Mouse (Mus musculus): ENCODE data around the gene Tmem256.

Tmem256 gene

GRCm38 (mm10) chr11:69858113-69858998 is 20.0 kb downstream of the Tmem256 start, which contains the start of gene Tnk1:
Tnk1 (minus strand) TSS chr11:69858730.
- ChIA-PET POLR2A (interaction anchor here in 3 of 4 experiments (0.6 to 1.7 kb wide), 55 partner anchors 8 to 227 kb away, joined by 3 to 18 read pairs (median 4); partner anchors contain the start of genes Nlgn2 (in 3 of the 3), Tmem256 (in 3 of the 3), Fgf11 (in 2 of the 3) and Tmem95 (in 2 of the 3)), CTCF (interaction anchor here (0.6 to 1.5 kb wide), 11 partner anchors 19 to 634 kb away, joined by 3 to 9 read pairs (median 3); partner anchors contain the start of genes Nlgn2 (in 1 of the 4), Tmem102 (in 1 of the 4) and Tmem95 (in 1 of the 4))

GRCm38 (mm10) chr11:69863729-69864128 is 25.4 kb downstream of the Tmem256 start:
- CTCF ChIA-PET: interaction anchor here in 1 of 4 experiments (0.9 kb wide), 1 partner anchor 23 kb away, joined by 3 read pairs; no protein-coding TSS in a partner anchor

GRCm38 (mm10) chr11:69864138-69864860 is 26.0 kb downstream of the Tmem256 start:
- ChIA-PET CTCF (interaction anchor here in 2 of 4 experiments (0.9 to 1.1 kb wide), 2 partner anchors 22 to 23 kb away, joined by 3 to 4 read pairs; no protein-coding TSS in a partner anchor), POLR2A (interaction anchor here in 3 of 4 experiments (0.6 to 1.5 kb wide), 4 partner anchors 8 to 36 kb away, joined by 3 to 4 read pairs (median 4); partner anchors contain the start of genes 2810408A11Rik (in 1 of the 3) and Neurl4 (in 1 of the 3))

More at GRCm38 (mm10) chr11:69863729-69864128, 25.4 kb downstream of the Tmem256 start:
- POLR2A ChIA-PET: interaction anchor here in 3 of 4 experiments (0.6 to 1.5 kb wide), 5 partner anchors 9 to 106 kb away, joined by 3 to 4 read pairs (median 3); partner anchors contain the start of genes 2810408A11Rik (in 1 of the 3) and Neurl4 (in 1 of the 3)

- POLR2A ChIA-PET: interaction anchor here in 2 of 4 experiments (0.5 to 3.3 kb wide), 6 partner anchors 11 to 135 kb away, joined by 3 to 15 read pairs (median 4); partner anchors contain the start of genes Tmem95 (in 2 of the 2) and Dvl2 (in 1 of the 2)
- CTCF ChIA-PET: interaction anchor here in 2 of 4 experiments (0.7 to 1.9 kb wide), 4 partner anchors 11 to 142 kb away, joined by 3 to 7 read pairs (median 4); no protein-coding TSS in a partner anchor
Observed at GRCm38 (mm10) chr11:69865561-69865960, 27.2 kb downstream of the Tmem256 start.

- POLR2A ChIA-PET: interaction anchor here in 3 of 4 experiments (0.6 to 3.3 kb wide), 12 partner anchors 9 to 91 kb away, joined by 3 to 15 read pairs (median 4); partner anchors contain the start of genes Tmem256 (in 2 of the 3), Tnk1 (in 2 of the 3), Kctd11 (in 1 of the 3) and Nlgn2 (in 1 of the 3)
- CTCF ChIA-PET: interaction anchor here in 3 of 4 experiments (0.5 to 1.9 kb wide), 4 partner anchors 10 to 470 kb away, joined by 3 to 6 read pairs (median 6); partner anchors contain the start of gene Tmem95 (in 1 of the 3)
Observed at GRCm38 (mm10) chr11:69867335-69867734, 29.0 kb downstream of the Tmem256 start.

- CTCF ChIA-PET: interaction anchor here in 1 of 4 experiments (2.3 kb wide), 1 partner anchor 10 kb away, joined by 9 read pairs; no protein-coding TSS in a partner anchor
- POLR2A ChIA-PET: interaction anchor here in 1 of 4 experiments (2.0 kb wide), 1 partner anchor 65 kb away, joined by 5 read pairs; the partner anchor contains the start of gene Tmem102
Observed at GRCm38 (mm10) chr11:69870289-69871069, 32.2 kb downstream of the Tmem256 start.

- POLR2A ChIA-PET: interaction anchor here in 2 of 4 experiments (0.7 to 2.0 kb wide), 7 partner anchors 13 to 290 kb away, joined by 3 to 7 read pairs (median 4); partner anchors contain the start of genes Nlgn2 (in 2 of the 2), Tmem256 (in 2 of the 2), Tmem102 (in 1 of the 2) and Tnk1 (in 1 of the 2)
- CTCF ChIA-PET: interaction anchor here in 2 of 4 experiments (0.6 to 2.3 kb wide), 6 partner anchors 9 to 77 kb away, joined by 3 to 9 read pairs (median 3); partner anchors contain the start of gene Kctd11 (in 1 of the 2)
Observed at GRCm38 (mm10) chr11:69871822-69872221, 33.5 kb downstream of the Tmem256 start.

- POLR2A ChIA-PET: interaction anchor here in 3 of 4 experiments (0.5 to 2.0 kb wide), 12 partner anchors 8 to 268 kb away, joined by 3 to 7 read pairs (median 4); partner anchors contain the start of genes Nlgn2 (in 2 of the 3), Tmem256 (in 2 of the 3), Tnk1 (in 2 of the 3) and Polr2a (in 1 of the 3)
- CTCF ChIA-PET: interaction anchor here in 2 of 4 experiments (1.0 to 2.3 kb wide), 5 partner anchors 8 to 77 kb away, joined by 3 to 9 read pairs (median 4); partner anchors contain the start of genes Kctd11 (in 1 of the 2) and Slc2a4 (in 1 of the 2)
Observed at GRCm38 (mm10) chr11:69872451-69872850, 34.1 kb downstream of the Tmem256 start.

GRCm38 (mm10) chr11:69876186-69876585 is 37.9 kb downstream of the Tmem256 start:
- ChIA-PET POLR2A (interaction anchor here (0.6 to 4.1 kb wide), 17 partner anchors 10 to 628 kb away, joined by 3 to 30 read pairs (median 5); partner anchors contain the start of genes Tmem102 (in 2 of the 4), Acap1 (in 1 of the 4), Eif5a (in 1 of the 4) and Tnk1 (in 1 of the 4)), CTCF (interaction anchor here in 3 of 4 experiments (0.6 to 3.6 kb wide), 18 partner anchors 10 to 771 kb away, joined by 3 to 28 read pairs (median 5); partner anchors contain the start of genes Tmem102 (in 2 of the 3), Rnf167 (in 1 of the 3), Sat2 (in 1 of the 3) and Slc25a11 (in 1 of the 3))

- POLR2A ChIA-PET: interaction anchor here (0.6 to 7.2 kb wide), 84 partner anchors 8 to 551 kb away, joined by 3 to 61 read pairs (median 5); partner anchors contain the start of genes 2810408A11Rik (in 3 of the 4), Eif5a (in 3 of the 4), Neurl4 (in 3 of the 4) and Tmem102 (in 3 of the 4)
- CTCF ChIA-PET: interaction anchor here (0.5 to 3.6 kb wide), 71 partner anchors 9 to 866 kb away, joined by 3 to 38 read pairs (median 4); partner anchors contain the start of genes Tmem102 (in 4 of the 4), 2810408A11Rik (in 2 of the 4), Neurl4 (in 2 of the 4) and Tnk1 (in 2 of the 4)
Observed at GRCm38 (mm10) chr11:69876867-69877266, 38.6 kb downstream of the Tmem256 start.

GRCm38 (mm10) chr11:69877878-69878277 is 39.6 kb downstream of the Tmem256 start, which contains the start of gene Tmem95:
Tmem95 (minus strand) TSS chr11:69878018.
- ChIA-PET POLR2A (interaction anchor here (0.5 to 7.2 kb wide), 63 partner anchors 9 to 781 kb away, joined by 3 to 61 read pairs (median 6); partner anchors contain the start of genes 2810408A11Rik (in 3 of the 4), Eif5a (in 3 of the 4), Neurl4 (in 3 of the 4) and Tnk1 (in 3 of the 4)), CTCF (interaction anchor here (0.6 to 3.6 kb wide), 37 partner anchors 9 to 1953 kb away, joined by 3 to 38 read pairs (median 4); partner anchors contain the start of genes 2810408A11Rik (in 2 of the 4), Neurl4 (in 2 of the 4), Tmem102 (in 2 of the 4) and Eif5a (in 1 of the 4))

GRCm38 (mm10) chr11:69878399-69878798 is 40.1 kb downstream of the Tmem256 start:
- POLR2A ChIA-PET: interaction anchor here in 3 of 4 experiments (0.6 to 7.2 kb wide), 37 partner anchors 8 to 781 kb away, joined by 3 to 61 read pairs (median 7); partner anchors contain the start of genes 2810408A11Rik (in 3 of the 3), Eif5a (in 3 of the 3), Neurl4 (in 3 of the 3) and Tmem102 (in 3 of the 3)
- CTCF ChIA-PET: interaction anchor here (0.5 to 3.6 kb wide), 27 partner anchors 8 to 1954 kb away, joined by 3 to 38 read pairs (median 4); partner anchors contain the start of genes Tmem102 (in 2 of the 4), Eif5a (in 1 of the 4) and Slc2a4 (in 1 of the 4)

- ChIA-PET POLR2A (interaction anchor here in 3 of 4 experiments (0.7 to 7.2 kb wide), 22 partner anchors 8 to 150 kb away, joined by 3 to 61 read pairs (median 6); partner anchors contain the start of genes 2810408A11Rik (in 3 of the 3), Neurl4 (in 3 of the 3), Nlgn2 (in 2 of the 3) and Tmem102 (in 2 of the 3)), CTCF (interaction anchor here (0.6 to 3.3 kb wide), 14 partner anchors 8 to 179 kb away, joined by 3 to 38 read pairs (median 8); partner anchors contain the start of genes Tmem102 (in 2 of the 4), Eif5a (in 1 of the 4) and Slc2a4 (in 1 of the 4))
Observed at GRCm38 (mm10) chr11:69878952-69879351, 40.6 kb downstream of the Tmem256 start.

GRCm38 (mm10) chr11:69879711-69880110 is 41.4 kb downstream of the Tmem256 start:
- POLR2A ChIA-PET: interaction anchor here in 3 of 4 experiments (0.5 to 7.2 kb wide), 27 partner anchors 12 to 300 kb away, joined by 3 to 61 read pairs (median 4); partner anchors contain the start of genes Tmem102 (in 3 of the 3), Eif5a (in 2 of the 3), Polr2a (in 2 of the 3) and 2810408A11Rik (in 1 of the 3)
- CTCF ChIA-PET: interaction anchor here (0.8 to 4.0 kb wide), 27 partner anchors 7 to 150 kb away, joined by 3 to 51 read pairs (median 5); partner anchors contain the start of genes Acap1 (in 2 of the 4), Slc2a4 (in 2 of the 4), Eif5a (in 1 of the 4) and Tmem102 (in 1 of the 4)
